Mouse (Mus musculus): Measurements from ENCODE around the gene Mrc2.

GRCm38 (mm10) chr11:105349780-105350324 is 57.4 kb downstream of the Mrc2 start:
- TF ChIP-seq CTCF (IDR thresholded peaks at IDR 0.05; ENCODE audit: low read depth), result no peak
- TF ChIP-seq EP300 (IDR thresholded peaks at IDR 0.05; ENCODE audit: low read depth), result no peak
